Mouse (Mus musculus): ENCODE measurements around the gene Shisal1.

DNA sequence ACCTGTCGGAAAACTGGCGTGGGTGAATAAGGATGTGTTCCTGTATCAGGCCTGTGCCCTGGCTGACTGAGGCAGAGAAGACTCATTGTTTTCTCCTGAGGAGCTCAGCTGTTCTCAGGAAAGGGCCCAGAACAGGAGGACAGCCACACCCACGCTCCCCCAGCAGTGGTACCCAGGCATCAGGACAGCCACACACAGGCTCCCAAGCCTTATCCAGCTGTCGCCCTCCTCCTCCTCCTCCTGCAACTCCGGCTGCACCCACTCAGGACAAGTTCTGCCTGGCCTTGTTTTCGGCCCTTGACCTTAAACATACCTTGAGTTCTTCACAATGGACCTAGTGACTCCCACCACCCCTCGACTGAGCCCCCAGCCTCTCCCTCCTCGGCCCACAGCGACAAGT, 68.2 kb downstream of the Shisal1 start:
- TF ChIP-seq CTCF (IDR thresholded peaks at IDR 0.05) = no peak
- TF ChIP-seq EP300 (IDR thresholded peaks at IDR 0.05) = no peak

Measured in lung, postnatal 0 days (tissue).